8 mouse cellular contexts compared by ENCODE assay signal in the genomic region with DNA sequence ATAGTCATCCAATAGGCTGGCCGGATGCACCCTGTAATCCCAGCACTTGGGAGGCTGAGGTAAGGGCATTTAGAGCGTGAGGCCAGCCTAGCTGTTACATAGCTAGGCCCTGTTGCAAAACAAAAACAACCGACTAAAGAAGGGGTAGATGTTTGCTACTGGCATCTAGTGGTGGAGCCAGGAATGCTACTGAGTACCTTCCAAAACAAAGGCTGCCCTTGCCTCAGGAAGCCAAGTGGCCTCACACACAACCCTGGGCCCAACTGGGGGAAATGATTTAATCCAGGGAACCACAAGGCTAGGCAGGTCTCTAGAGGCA. TPM values are rescaled to one million over a fixed set of nuclear protein-coding genes. Genes with fewer than 3 reads are reported as not detected.
DNase-seq lines count a peak whose midpoint lies in the region; ATAC-seq and TF ChIP-seq lines count a peak whose summit lies in the region.

No protein-coding gene starts in this region.

- no peak for TF ChIP-seq POLR2A in cortical plate, adult 2 months (IDR thresholded peaks at IDR 0.05; ENCODE audit: extremely low read depth, insufficient read depth, low read length)

- H3K4me2 ChIP-seq in limb, embryonic 12.5 days: peak overlapping the region; percentile 54; the same call in 1 of the 2 replicates
- H3K4me2 ChIP-seq in midbrain, postnatal 0 days (ENCODE audit: low read depth, low read length, poor library complexity, severe bottlenecking): no peak overlapping the region

- TF ChIP-seq CTCF in cortical plate, adult 2 months (IDR thresholded peaks at IDR 0.05; ENCODE audit: extremely low read depth, insufficient read depth, low read length): peak; percentile 48
- TF ChIP-seq CTCF in midbrain, postnatal 0 days (IDR thresholded peaks at IDR 0.05): peak; percentile 50

- peaks cover 15% of the 10 kb centered on the region for H3K4me1 ChIP-seq in cortical plate, adult 2 months (ENCODE audit: control insufficient read depth, insufficient read depth, low read length)
- peaks cover 82% of the 10 kb centered on the region for H3K4me1 ChIP-seq in limb, embryonic 12.5 days (replicated peaks)
- H3K4me1 ChIP-seq in midbrain, postnatal 0 days (ENCODE audit: insufficient read depth, low read length): peaks cover 19% of the 10 kb centered on the region

- no peak overlapping the region for H3K4me3 ChIP-seq in cortical plate, adult 2 months (ENCODE audit: insufficient read depth, low read length)
- no peak overlapping the region; the same call in 1 of the 2 replicates for H3K4me3 ChIP-seq in limb, embryonic 12.5 days (replicated peaks)
- H3K4me3 ChIP-seq in midbrain, postnatal 0 days (ENCODE audit: low read depth, low read length): no peak overlapping the region

- peak overlapping the region; percentile 62 for H3K27ac ChIP-seq in cortical plate, adult 2 months (ENCODE audit: insufficient read depth, low read length)
- H3K27ac ChIP-seq in limb, embryonic 12.5 days: peak overlapping the region; percentile 99
- H3K27ac ChIP-seq in midbrain, postnatal 0 days (ENCODE audit: low read depth, low read length): no peak overlapping the region

- ATAC-seq in limb, embryonic 12.5 days (ENCODE audit: insufficient number of reproducible peaks, insufficient read depth, low FRiP score, low TSS enrichment, low read depth): no peak
- ATAC-seq in midbrain, postnatal 0 days (ENCODE audit: low FRiP score): no peak

- H3K9ac ChIP-seq in limb, embryonic 12.5 days (replicated peaks): 0 out of 2 replicates have a peak overlapping the region, but pooled peaks have one; percentile 31
- H3K9ac ChIP-seq in midbrain, postnatal 0 days (replicated peaks; ENCODE audit: low read length, poor library complexity, severe bottlenecking): no peak overlapping the region

- intact Hi-C loops in heart, postnatal 10 days (cut with DNase I): no loop called here

- no peaks in the 10 kb centered on the region; the same call in 1 of the 2 replicates for H3K27me3 ChIP-seq in limb, embryonic 12.5 days
- no peaks in the 10 kb centered on the region for H3K27me3 ChIP-seq in midbrain, postnatal 0 days (ENCODE audit: insufficient read depth, low read length)

- no peaks in the 10 kb centered on the region for H3K9me3 ChIP-seq in limb, embryonic 12.5 days
- no peaks in the 10 kb centered on the region for H3K9me3 ChIP-seq in midbrain, postnatal 0 days (ENCODE audit: low read length)

- DNase-seq in layer of hippocampus, adult 11-12 months (ENCODE audit: low spot score): peak; percentile 79
- DNase-seq in layer of hippocampus, postnatal 25 days (ENCODE audit: extremely low spot score in 1 of 2, low spot score in 1 of 2): no peak
- peak; percentile 69 to 70 for DNase-seq in heart, postnatal 10 days
- no peak for DNase-seq in midbrain, postnatal 0 days (ENCODE audit: low spot score)
- no peak for DNase-seq in embryo, embryonic 11 days
- DNase-seq in spleen, postnatal 14 days (ENCODE audit: low spot score in 2 of 2): no peak

- WGBS in limb, embryonic 12.5 days: 12% methylated on average over 3 of the region's 3 CpGs
- WGBS in midbrain, postnatal 0 days: 22% methylated on average over 3 of the region's 3 CpGs

- H3K36me3 ChIP-seq in limb, embryonic 12.5 days: peaks cover 59% of the 10 kb centered on the region
- H3K36me3 ChIP-seq in midbrain, postnatal 0 days (ENCODE audit: insufficient read depth, low read length): no peaks in the 10 kb centered on the region

RNA-seq across cellular contexts. Expression of gene G430095P16Rik, which starts 3.1 kb away (rescaled TPM):
- not detected for total RNA-seq in layer of hippocampus, postnatal 25 days (2021)
- polyA plus RNA-seq in cortical plate, adult 2 months (2012; rRNA removed): 0.30 and 0.42 TPM in 2 replicates
- total RNA-seq in heart, postnatal 10 days (2021): under 1 TPM; 0.50 to 0.89 TPM
- 9.7 and 11.8 TPM in 2 replicates for polyA plus RNA-seq in limb, embryonic 12.5 days (2016; fragmentation: Nextera tagmentation; extraction: Ambion mirVana)
- not detected in 2 replicates for total RNA-seq in midbrain, postnatal 0 days (2014; rRNA removed)
- 0.39 and 0.71 TPM in 2 replicates for polyA plus RNA-seq in midbrain, postnatal 0 days (2015; fragmentation: Nextera tagmentation; extraction: Ambion mirVana)

RNA-seq across cellular contexts. Expression of gene Lyl1, which starts 24.6 kb away (rescaled TPM):
- 1 to 10 TPM; 2.1 to 2.8 TPM for total RNA-seq in layer of hippocampus, postnatal 25 days (2021)
- polyA plus RNA-seq in cortical plate, adult 2 months (2012; rRNA removed): 3.3 and 3.4 TPM in 2 replicates
- 1 to 10 TPM; 8.4 to 9.1 TPM for total RNA-seq in heart, postnatal 10 days (2021)
- polyA plus RNA-seq in limb, embryonic 12.5 days (2016; fragmentation: Nextera tagmentation; extraction: Ambion mirVana): 3.7 and 4.7 TPM in 2 replicates
- 4.6 and 4.8 TPM in 2 replicates for total RNA-seq in midbrain, postnatal 0 days (2014; rRNA removed)
- 2.0 and 2.8 TPM in 2 replicates for polyA plus RNA-seq in midbrain, postnatal 0 days (2015; fragmentation: Nextera tagmentation; extraction: Ambion mirVana)

RNA-seq across cellular contexts. Expression of gene Nacc1, which starts 38.2 kb away (rescaled TPM):
- total RNA-seq in layer of hippocampus, postnatal 25 days (2021): 10 to 100 TPM; 88.9 to 91.0 TPM
- 86.5 and 86.7 TPM in 2 replicates for polyA plus RNA-seq in cortical plate, adult 2 months (2012; rRNA removed)
- total RNA-seq in heart, postnatal 10 days (2021): 10 to 100 TPM; 50.2 TPM
- 16.9 and 21.4 TPM in 2 replicates for polyA plus RNA-seq in limb, embryonic 12.5 days (2016; fragmentation: Nextera tagmentation; extraction: Ambion mirVana)
- 87.2 and 102 TPM in 2 replicates for total RNA-seq in midbrain, postnatal 0 days (2014; rRNA removed)
- 13.7 and 13.8 TPM in 2 replicates for polyA plus RNA-seq in midbrain, postnatal 0 days (2015; fragmentation: Nextera tagmentation; extraction: Ambion mirVana)

RNA-seq across cellular contexts. Expression of gene Trmt1, which starts 39.8 kb away (rescaled TPM):
- 100 to 1,000 TPM in 1 of 2 experiments, 10 to 100 TPM in 1; 83.4 to 101 TPM for total RNA-seq in layer of hippocampus, postnatal 25 days (2021)
- polyA plus RNA-seq in cortical plate, adult 2 months (2012; rRNA removed): 145 and 185 TPM in 2 replicates
- 10 to 100 TPM; 40.3 to 40.6 TPM for total RNA-seq in heart, postnatal 10 days (2021)
- polyA plus RNA-seq in limb, embryonic 12.5 days (2016; fragmentation: Nextera tagmentation; extraction: Ambion mirVana): 63.4 and 66.9 TPM in 2 replicates
- total RNA-seq in midbrain, postnatal 0 days (2014; rRNA removed): 88.5 and 99.5 TPM in 2 replicates
- polyA plus RNA-seq in midbrain, postnatal 0 days (2015; fragmentation: Nextera tagmentation; extraction: Ambion mirVana): 74.2 and 75.0 TPM in 2 replicates

Comparison
In these comparisons a context has a peak if more than half of its experiments do, and no peak if none do; other contexts are left out.
1. DNase-seq: peak in layer of hippocampus, adult 11-12 months (single experiment) and heart, postnatal 10 days (2 of 2); none in layer of hippocampus, postnatal 25 days (0 of 2), midbrain, postnatal 0 days (single experiment), embryo, embryonic 11 days (single experiment) and spleen, postnatal 14 days (0 of 2).